Mouse (Mus musculus) ZHBTc4 (cell line): ENCODE data around the gene Plcd1.

Source experiments
- DNase-seq: peaks from one replicate; pipeline ENCODE4 v3.0.0-alpha.2; 2011; ENCODE audit warnings: low read depth, low spot score

Plcd1 gene

DNA sequence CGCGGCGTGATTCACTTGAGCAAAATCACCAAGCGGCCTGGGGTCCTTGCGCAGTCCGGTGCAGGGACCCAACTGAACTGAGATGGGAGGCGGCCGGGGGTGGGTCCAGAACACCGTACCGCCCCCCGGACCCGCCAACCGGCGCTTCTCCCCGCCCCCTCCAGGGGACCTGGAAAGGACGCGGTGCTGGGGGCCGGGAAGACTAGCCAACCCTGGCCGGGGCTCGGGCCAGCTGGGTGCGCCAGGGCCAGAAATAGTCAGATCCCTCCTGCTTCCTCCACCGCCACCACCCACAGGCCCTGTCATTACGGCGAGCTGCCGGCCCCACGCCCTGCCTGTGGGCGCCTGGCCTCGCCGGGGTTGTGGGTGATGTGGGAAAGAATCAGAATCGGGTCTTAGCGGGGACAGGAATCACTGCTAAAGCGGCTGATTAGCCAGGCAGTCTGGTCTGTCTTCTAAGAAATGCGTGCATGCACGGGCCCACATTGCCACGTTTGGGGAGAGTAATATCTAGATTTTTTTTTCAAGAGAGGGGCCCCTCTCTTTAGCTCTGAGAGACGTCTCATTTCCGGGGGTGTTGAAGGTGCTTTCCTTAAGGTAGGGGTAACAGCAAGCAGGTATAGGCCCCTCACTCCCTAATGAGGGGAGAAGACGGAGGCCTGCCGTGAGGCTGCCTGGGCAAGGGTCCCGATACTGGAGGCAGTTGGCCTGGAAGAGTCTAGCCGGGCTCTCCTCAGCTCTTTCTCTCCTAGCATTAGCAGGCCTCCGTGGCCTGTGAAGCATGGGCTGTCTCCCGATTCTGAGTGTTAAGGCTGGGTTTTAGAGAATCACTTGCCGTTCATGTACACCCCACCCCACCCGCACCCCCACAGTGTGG is at the start of gene Plcd1:
Plcd1 (minus strand) TSS at position 84 of the 877 bp plus-strand sequence.
- peak; percentile 73 for DNase-seq

DNA sequence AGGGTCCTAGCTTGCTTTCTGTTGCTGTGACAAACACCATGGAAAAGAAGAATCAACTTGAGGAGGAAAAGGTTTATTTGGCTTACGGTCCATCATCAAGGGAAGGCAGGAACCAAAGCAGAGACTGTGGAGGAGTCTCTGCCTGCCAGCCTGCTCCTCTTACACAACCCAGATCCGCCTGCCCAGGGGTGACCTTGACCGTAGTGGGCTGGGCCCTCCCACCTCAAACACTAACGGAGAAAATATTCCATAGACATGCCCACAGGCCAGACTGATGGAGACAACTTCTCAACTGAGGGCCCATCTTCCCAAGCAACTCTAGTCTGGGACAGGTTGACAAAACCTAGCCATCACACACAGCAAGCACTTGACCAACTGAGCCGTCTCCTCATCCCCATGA is 48.8 kb upstream of the Plcd1 start:
- no peak for DNase-seq

GRCm38 (mm10) chr9:119138836-119139235 is 45.5 kb upstream of the Plcd1 start:
- DNase-seq = no peak

- no peak for DNase-seq
Observed at GRCm38 (mm10) chr9:119130692-119131091, 37.4 kb upstream of the Plcd1 start.

DNA sequence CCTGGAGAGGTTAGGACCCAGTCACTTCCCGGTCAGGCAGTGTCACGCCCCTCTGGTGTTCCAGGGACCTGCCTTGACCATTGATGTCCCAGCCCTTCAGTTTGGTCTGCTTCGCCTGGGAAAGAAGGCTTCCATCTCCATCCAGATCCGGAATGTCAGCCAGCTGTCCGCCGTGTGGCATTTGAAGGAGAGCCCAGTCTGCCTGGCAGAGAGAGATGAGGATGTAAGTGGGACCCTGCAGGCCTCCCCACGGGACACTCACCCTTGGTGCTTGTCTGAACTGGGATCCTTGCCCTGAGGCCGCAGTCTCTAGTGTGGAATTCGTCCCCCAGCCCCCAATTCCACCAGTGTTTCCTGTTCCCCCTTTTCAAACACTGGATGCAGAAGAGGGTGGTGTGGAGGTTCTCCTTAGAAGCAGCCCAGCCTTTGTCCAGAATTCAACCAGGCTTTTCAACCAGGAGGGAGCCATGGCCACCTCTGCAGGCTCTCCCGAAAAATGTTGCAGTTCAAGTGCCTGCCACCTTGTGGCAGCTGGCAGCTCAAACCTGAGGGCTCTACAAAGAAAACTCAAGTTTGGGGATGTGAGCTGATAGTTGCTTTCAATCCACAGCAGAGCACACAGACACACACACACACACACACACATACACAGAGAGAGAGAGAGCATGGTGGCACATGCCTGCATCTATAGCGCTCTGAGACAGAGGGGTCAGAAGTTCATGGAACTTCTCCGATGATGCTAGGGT is 35.3 kb upstream of the Plcd1 start:
- no peak for DNase-seq

DNA sequence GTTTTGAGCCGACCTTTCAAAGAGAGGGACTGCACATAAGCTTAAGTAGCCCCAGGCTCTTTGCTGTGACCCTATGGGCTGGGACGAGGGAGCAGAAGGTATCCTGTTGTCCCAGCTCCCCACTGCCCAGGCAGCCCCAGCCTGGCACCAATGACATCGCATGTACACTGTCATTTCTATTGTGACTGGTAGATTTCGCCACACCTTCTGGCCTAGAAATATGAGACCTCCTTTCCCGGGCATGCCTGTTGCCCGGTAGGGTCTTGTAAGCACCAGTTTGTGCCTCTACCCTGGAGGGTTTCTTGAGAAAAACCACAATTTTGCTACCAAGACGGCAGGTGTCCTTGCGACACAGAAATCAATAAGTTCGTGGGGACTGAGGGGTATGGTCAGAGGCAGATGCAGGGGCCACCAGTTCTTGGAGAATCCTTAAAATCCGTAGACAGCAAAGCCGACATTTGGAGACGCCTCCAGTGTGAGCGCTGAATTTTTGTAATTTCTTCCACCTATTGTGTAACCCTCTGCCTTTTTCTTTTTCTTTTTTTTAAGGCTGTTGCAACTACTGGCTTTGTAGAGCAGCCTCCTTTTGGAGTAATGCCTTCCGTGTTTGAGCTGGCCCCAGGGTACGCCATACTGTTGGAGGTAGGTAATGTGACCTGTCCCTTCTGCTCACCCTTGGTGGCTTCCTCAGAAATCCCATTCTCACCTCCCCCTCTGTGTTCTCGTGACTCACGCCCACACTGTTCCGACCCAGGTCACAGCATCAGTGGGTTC is 29.5 kb upstream of the Plcd1 start:
- no peak for DNase-seq

DNA sequence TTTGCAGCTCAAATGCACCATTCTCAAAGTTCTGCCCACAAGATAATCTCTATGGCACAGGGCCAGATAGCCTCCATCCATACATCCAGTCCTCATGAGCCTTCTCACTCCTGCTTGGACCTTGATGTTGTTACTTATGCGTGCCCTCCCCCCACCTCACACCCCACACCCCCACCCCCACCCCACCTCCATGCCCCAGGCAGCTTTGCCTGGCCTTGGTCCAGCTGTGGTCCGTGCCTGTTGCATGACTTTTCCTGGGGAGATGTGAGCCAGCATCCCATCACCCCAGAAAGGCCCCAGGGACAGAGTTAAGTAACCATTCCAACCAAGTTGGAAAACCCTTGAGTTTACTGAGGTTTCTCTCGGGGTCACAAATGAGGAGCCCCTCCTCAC is 26.9 kb upstream of the Plcd1 start:
- DNase-seq = no peak

GRCm38 (mm10) chr9:119119409-119120167 is 26.3 kb upstream of the Plcd1 start:
- no peak for DNase-seq

- peak; percentile 84 for DNase-seq
Observed at GRCm38 (mm10) chr9:119114911-119115310, 21.6 kb upstream of the Plcd1 start.

GRCm38 (mm10) chr9:119110640-119111039 is 17.3 kb upstream of the Plcd1 start:
- DNase-seq = no peak

DNA sequence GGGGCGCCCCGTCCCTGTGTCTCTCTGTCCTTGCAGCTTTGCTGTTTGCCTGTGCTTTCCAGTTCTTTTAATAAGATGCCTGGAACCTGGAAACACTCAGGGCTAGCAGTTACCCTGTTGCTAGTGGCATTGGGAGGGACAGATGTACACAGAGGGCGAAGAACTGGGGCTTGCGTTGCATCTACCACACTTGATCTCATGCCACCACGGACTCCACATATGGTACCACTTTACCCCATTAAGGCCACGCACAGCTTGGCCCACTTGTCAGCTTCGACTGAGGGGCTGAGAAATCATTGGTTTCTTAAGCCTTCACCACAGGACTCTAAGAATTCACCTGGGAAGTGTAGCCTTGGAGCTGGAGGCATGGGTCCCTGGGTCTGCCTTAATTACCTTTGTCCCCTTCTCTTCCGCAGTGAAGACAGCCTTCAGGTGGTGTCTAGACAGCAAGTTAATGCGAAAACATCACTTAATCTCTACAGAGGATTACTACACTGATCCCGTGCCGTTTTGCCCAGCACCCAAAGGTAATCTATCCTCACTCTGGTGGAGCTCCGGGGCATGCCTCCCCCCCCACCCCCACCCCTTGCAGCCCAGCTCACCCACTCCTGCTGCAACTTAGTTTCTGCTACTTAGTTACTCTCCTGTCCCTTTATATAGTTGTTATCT is 16.5 kb upstream of the Plcd1 start:
- DNase-seq = no peak

- DNase-seq = peak; percentile 85
Observed at GRCm38 (mm10) chr9:119107566-119107965, 14.3 kb upstream of the Plcd1 start.

GRCm38 (mm10) chr9:119102783-119103113 is 9.4 kb upstream of the Plcd1 start:
- no peak for DNase-seq

GRCm38 (mm10) chr9:119101992-119102782 is 8.9 kb upstream of the Plcd1 start, which contains the start of gene Dlec1:
Dlec1 (plus strand) TSS chr9:119102478.
- peak; percentile 95 for DNase-seq

GRCm38 (mm10) chr9:119100177-119100898 is 7.0 kb upstream of the Plcd1 start:
- peak; percentile 78 for DNase-seq

DNA sequence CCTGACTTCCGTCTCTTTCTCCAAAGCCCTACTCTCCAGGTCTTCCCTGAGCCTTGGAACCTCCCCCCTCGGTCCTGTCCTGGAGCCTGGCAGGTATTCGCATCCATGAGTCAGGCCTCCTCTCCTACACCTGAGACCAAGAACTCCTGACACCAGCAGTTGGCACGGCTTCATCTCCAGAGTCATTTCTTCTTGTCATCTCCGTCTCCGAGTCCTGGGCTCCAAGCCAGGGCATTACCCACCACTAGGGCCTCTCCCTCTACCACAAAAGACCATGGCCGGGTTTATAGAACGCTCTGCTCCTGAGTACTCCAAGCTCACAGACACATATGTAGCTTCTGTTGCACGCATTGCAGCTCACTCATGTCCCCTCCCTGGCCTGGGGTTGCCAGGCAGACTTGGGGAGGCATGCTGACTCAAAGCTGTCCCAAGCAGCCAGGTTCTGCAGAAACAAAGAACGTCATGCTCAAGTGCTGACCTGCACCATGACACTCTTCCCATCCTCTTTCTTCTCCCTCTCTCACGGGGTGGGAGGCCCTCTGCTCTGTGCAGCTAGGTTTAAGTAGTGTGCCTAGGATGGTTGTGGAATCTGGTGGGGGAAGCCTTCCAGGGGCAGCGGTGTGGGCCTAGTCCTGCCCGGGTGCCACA is 1.3 kb upstream of the Plcd1 start:
- no peak for DNase-seq

DNA sequence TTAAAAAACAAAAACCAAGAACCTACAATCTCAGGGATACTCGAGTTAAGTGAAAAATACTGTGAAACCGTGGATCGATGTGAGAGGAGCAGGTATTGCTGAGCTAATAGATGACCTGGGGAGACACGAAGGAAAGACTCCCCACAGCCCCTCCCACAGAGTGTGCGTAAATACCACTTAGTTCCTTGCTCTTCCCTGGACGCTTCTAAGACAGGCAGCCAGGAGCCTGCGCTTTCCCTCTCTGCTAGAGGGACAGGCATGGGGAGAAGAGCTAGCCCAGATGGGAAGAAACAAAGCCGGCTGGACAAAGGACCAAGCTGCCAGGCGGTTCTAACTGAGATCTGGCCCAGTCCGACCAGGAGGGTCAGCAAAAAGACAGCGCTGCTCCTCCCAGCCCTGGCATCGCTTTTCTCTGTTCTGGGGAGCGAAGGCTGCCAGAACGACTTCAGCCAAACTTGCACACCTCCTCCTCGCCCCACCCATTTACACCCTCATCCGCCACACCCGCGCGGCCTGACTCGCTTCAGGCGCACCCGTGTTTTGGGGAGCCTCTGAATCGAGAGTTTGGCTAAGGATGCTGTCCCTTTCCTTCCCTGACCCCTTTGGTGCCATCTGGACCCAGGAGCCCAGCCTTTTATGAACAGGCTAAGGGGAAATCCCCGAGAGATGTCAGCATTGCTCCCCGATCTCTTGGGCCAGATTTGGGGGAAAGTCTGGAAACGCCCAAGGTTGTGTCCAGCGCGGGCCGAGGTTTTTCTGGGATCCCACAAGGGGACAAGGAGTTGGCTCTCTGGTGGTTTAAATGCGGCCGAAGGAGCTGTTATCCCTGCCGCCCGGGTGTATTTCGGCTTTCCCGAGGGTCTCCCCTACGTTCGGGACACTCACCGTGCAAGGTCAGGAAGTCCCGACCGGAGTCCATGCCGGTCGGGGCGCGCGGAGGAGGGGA is 556 bp downstream of the Plcd1 start:
- no peak for DNase-seq
